Mouse (Mus musculus) retina, postnatal 1 day (tissue): Measurements from ENCODE around the gene Hadhb.

ENCODE experiments used
- DNase-seq: peaks from one replicate; pipeline ENCODE4 v3.0.0-alpha.2; 2012

Hadhb gene

DNA sequence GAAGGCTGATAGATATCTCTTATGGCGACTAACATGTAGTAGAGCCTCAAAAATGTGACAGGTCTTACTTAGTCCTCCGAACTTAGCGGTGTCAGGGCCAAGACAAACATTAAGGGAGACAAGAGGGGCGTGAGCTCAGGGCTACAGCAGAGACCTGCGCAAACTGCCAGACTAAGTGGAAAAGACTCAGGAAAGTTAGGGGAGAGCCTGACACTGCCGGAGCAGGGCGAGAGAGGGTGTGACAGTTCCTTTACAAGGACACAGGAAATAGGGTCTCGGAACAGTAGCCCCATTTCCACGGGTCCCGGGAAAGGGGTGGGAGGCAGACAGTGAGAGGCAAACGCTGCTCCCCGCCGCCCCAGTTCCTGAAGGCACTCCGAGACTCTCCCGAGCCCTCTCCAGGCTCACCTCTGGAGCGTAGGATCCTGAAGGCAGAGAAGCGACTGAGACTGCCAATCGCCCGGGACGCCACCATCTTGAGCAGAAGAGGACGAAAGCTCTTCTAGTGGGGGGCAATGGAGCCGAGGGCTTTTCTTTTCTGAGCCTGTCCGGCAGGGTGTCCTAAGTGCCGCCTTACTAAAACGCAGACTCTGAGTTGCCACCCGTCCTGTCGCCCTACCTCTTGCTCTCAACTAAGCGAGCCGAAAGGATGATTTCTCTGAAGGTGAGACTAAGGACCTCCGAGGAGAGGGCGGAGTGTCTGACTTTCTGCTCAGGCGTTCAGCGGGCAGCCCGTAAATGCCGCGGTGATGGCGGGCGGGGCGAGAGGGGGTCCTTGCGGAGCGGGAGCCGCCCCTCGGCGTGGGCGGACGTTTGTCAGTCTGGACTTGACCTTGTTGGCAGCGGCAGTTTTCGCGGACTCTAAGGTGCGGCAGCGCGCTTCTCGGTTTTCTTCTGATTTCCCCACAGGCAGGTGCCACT, at the start of gene Hadhb, which contains the start of gene Hadha:
Gene Hadhb (plus strand): TSS at position 775 of the 921 bp plus-strand sequence.
Gene Hadha (minus strand): TSS at position 689 of the 921 bp plus-strand sequence.
- DNase-seq: peak; percentile 95

DNA sequence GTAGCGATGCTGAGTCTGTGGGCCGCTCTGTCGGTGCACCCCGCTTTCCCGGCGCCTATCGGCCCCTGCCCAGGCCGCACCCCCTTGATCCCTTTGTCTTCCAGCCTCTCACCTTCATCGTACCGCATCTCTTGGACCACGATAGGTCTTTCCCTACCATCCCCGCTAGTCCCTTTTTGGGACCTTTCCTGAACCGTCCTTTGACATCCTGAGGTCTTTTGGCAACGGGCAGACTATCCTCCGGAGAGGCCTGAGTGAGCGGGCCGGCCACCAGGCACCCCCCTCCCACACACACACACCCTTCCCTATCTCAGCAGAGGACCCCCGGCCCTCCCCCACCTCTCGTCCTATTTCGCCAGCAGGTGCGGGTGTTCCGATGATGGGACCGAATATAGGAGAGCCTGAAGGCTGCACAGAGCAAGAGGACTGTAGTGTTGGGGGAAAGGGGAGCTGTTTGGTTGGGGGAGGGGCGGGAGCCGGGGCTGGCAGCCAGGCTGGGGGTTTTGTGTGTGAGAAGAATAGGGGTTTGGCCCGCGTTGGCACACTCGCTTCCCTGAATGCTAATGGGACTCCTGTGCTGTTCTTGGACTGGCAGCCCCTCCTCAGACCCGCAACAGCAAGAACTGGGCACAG, 49.3 kb upstream of the Hadhb start, which contains the start of gene 3110082J24Rik:
Gene 3110082J24Rik (minus strand): TSS at position 419 of the 633 bp plus-strand sequence.
- peak; percentile 47 for DNase-seq

DNA sequence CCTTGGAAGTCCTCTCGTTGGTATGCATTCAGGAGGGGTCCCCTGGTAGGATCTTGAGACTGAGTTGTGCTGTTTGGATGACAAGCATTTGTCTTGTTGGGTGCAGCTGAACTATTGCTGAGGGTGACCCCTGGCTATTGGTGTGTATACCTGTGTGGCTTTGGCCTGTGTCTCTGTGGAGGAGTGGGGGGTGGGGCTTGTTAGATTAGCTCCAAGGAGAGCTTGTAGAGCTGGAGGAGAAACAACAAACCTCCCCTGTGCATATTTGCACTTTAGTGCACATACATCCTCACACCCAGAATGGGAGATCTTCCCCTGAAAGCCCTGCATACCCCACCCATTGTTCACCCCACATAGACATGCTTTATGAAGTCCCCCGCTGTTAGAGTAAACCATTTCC, 48.3 kb upstream of the Hadhb start:
- no peak for DNase-seq

DNA sequence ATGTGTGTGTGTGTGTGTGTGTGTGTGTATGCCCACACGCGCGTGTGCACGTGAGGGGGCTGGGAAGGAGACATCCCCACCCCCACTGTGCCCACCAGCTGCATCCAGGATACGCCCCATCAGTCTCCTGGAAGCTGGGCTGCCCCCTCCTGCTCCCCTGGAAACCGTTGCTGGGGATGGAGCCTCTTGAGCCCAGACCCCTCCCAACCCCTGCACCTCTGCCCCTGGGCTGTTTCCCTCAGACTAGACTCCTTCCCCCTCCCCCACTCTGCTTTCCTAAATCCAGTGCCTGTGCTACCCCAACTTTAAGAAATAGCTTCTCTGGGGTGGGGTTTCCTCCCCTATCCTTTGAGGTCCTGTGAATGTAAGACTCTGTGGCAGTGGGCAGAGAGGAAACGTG, 47.9 kb upstream of the Hadhb start:
- peak; percentile 71 for DNase-seq

DNA sequence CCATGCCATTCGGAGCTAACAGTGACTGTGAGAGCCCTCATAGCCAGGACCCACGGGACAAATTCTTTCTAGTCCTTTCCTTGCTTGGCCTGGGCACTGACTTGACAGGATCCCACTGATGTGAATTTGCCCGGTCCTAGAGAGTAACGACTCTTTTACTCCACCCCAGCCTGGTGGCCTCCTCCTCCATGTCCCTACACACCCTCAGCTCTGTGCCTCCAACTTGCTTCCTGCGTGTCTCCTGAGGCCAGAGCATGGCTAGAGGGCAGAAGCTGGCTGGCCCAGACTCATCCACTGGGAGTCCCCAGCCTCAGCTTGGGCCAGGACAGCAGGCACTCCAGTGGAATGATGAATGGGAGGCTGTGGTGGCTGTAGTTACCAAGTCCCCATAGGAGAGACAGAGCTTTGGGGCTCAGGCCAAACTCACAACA, 47.4 kb upstream of the Hadhb start:
- DNase-seq: peak; percentile 34

DNA sequence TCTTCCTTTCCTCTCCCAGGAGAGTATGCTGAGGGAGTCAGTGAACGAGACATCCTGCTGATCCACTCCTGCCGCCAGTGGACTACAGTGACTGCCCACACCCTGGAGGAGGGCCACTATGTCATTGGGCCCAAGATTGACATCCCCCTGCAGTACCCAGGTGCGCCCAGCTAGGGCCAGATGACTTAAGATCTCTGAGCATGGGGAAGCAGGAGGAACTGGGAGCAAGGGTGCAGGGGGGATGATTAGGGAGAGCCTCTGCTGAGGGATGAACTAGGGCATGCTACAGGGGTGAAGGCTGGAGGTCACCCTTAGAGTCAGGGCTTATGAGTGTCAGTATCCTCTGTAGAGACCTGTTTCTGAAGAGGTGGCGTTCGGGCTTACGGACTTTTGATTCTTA, 46.8 kb upstream of the Hadhb start:
- DNase-seq: no peak

DNA sequence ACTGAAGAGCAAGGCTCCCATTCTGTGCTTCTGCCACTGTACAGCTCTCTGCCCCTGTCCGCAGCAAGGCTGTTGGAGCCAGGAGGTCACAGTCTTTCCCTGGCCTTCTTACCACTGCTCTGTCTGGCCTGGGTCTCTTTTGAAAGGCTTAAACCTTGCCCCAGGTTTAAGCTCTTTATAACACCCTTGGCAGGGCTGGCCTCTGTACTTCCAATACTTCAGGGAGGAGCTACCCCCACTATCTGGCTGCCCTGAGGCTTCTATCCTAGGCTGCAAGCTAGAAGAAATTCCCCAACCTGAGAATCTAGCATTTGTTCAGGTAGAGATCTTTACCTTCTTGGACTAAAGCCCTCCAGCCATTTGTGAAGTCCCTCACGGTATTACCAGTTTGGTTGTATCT, 45.1 kb upstream of the Hadhb start:
- no peak for DNase-seq

DNA sequence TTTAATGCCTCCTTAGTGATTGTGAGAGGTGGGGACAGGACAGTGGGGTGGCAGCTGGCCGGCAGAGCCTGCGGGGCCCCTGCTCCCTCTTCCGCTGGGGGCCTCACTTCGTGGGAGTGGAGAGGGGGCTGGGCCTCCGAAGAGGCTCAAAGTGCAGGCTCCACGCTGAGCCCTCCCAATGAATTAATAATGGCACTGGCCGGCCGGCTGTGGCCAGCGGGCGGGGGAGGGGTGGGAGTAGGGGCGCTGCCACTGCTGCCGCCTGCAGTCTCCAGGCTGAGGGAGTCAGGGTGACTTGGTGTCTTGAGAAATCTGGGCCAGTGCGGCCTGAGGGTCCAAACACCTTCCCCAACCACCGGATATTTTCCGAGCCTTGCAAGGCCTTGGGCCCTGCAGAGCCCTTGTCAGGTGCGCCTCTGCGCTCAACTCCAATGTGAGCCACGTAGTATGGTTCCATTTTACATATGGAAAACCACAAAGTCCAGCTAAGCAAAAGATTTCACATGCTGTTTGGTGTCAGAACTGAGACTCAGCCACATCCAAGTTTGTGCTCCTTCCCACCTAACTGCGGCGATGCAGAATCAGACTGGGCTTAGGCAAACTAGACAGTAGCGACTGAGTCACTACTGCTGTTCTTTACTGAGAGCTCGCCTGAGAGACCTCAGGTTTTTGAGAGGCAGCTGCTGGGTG, 44.5 kb upstream of the Hadhb start:
- peak; percentile 71 for DNase-seq

DNA sequence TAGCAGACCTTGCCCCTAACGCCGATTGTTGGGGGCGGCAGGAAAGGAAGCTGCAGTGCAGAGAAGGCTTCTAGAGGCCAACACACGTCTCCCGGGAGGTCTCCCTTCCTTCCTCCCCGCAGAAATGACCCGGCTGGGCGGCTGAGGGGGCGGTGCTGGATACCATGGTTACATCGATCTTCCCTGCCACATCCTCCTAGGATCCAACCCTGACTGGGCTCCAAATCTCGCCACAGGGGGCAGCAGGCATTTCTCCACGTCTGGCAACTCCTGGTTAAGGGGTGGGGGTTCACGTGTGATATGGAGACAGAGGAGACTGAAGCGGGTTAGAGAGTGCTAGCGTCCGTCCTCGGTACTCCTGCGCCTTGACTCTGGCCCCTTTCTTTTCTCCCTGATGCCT, 43.9 kb upstream of the Hadhb start:
- peak; percentile 85 for DNase-seq

DNA sequence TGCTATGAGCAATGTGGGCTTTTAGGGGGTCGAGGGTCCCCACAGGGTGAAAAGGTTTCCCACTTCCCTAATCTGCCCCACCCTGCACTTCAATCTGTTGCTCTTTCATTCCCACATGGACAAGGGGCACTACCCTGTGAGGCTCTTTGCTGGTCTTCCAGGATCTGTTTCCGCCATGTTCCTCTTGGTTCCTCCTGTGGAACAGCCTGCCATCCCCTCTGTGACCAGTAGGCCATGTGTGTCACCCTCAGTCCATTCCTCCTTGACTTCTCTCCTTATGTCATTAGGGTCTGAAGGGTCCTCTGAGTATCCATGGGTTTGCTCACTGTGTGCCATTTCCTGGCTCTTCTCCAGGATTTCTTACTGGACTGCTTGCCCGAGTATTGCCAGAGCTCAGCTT, 43.3 kb upstream of the Hadhb start:
- DNase-seq: no peak

DNA sequence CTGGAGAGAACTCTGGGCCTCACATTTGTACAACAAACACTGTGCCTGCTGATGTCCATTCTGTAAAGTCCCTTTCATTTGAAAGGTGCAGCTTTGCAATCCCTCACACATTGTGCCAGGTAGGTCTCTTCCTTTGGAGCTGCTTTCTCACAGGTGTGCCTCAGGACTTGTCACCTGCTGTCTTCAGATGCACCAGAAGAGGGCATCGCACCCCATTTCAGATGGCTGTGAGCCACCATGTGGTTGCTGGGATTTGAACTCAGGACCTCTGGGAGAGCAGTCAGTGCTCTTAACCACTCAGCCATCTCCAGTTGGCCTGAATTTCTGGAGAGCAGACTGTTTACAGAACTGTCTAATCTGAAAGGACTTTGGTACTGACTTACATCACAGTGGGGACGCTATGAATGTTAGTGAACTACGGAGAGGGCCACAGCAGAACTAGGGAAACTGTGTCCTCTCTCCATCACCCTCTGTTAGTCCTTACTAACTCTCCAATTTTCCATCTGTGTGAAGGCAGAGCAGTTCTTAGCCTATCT, 42.4 kb upstream of the Hadhb start:
- no peak for DNase-seq

DNA sequence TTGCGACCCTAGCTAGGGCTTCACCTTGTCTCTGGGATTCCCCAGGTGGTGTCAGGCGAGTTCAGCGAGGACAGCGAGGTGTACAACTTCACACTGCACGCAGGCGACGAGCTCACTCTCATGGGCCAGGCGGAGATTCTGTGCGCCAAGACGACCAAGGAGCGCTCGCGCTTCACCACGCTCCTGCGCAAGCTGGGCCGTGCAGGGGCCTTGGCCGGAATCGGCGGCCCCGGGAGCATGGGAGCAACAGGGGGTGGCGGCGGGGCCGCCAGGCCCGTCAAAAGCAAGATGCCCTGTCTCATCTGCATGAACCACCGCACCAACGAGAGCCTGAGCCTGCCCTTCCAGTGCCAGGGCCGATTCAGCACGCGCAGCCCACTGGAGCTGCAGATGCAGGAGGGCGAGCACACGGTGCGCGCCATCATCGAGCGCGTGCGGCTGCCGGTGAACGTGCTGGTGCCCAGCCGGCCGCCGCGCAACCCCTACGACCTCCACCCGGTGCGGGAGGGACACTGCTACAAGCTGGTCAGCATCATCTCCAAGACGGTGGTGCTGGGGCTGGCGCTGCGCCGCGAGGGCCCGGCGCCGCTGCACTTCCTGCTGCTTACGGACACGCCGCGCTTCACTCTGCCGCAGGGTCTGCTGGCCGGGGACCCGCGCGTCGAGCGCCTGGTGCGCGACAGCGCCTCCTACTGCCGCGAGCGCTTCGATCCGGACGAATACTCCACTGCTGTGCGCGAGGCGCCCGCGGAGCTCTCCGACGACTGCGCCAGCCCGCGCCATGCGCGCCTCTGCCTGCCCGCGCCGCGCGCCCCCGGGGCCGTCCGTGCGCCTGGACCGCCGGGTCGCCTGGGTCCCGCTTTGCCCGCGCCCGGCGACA, 40.9 kb upstream of the Hadhb start:
- DNase-seq: peak; percentile 92

DNA sequence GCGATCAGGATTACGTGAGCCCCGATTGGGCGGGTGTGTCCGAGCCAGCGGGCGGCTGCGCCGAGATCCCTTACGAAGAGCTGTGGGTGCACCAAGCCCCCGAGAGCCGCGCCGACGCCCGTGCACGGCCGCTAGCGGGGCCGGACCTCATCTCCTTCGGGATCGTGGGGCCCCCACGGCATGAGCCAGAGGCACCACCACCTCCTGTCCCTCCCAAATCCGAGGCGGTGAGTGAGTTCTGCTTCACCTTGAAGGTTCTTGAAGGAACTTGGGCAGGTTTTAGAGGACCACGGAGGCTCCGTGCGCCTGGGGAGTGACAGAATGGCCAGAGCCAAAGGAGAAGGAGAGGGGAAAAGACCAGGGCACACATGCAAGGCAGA, 40.3 kb upstream of the Hadhb start:
- DNase-seq: no peak

DNA sequence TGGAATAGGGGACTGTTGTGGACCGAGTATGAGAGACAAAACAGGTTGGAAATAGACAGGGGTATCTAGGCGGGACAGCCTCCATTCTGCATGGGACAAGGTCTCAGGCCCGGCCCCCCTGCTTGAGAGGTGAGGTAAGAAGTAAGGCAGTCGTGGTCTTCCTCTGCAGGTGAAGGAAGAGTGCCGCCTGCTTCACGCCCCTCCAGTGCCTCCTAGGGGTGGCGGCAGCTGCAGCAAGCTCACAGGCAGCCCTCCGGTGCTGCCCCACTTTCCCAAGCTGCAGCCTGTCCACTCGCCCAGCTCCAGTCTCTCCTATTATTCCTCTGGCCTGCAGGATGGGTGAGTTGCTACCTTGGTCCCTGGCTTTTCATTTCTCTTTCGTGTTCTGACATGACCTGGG, 39.3 kb upstream of the Hadhb start:
- peak; percentile 34 for DNase-seq

DNA sequence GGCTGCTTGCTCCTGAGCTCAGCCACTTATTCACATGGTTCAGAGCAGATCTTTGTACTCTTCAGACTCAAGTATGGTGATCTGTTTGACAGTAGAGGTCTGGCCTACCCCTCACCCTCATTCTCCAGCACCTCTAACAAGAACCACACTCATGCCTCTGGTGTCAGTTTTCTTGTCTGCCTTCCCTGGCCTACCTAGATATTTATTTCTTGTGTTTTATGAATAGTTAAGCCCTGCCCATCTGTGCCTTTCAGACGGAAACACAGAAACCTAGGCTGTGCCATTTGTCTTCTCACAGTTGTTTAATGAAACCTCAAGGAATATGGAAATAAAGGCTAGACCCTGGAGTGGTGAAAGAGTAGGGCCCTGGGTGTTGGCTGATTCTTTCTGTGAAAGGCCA, 37.0 kb upstream of the Hadhb start:
- DNase-seq: no peak

DNA sequence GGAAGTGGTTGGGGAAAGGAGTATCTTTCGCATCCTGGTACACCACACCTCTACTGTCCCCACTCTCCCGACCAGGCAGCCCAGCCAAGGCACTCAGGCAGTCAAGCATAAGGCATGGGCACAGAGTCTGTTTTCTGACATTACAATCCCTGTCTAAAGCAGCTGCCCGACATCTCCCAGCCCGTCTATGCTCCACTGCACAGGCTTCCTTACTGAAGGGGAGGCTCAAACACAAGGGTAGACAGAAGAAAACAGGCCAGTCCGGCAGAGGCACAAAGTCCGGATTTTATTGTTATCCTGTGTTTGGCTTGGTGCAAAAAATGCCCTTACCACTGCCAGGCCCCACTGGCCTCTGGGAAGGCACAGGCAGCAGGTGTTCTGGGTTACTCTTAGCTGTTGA, 35.9 kb upstream of the Hadhb start:
- DNase-seq: no peak

DNA sequence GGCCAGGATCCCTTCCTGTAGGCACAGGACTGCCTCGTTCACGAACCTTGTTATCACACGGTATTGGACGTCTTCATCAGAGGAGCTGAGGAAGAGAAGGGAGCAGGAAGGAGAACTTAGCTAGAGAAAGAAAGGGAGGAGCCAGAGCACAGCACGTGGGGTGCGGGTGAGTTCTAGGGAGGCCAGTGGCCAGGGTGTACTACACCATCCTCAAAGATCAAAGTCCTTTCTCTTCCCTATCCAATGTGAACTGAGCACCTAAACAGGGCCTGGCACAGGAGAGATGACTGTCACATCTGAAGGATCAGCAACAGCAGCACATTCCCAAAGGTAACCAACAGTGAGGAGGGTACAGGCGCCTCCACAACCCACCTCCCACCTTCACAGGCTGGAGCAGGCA, 34.9 kb upstream of the Hadhb start:
- no peak for DNase-seq

DNA sequence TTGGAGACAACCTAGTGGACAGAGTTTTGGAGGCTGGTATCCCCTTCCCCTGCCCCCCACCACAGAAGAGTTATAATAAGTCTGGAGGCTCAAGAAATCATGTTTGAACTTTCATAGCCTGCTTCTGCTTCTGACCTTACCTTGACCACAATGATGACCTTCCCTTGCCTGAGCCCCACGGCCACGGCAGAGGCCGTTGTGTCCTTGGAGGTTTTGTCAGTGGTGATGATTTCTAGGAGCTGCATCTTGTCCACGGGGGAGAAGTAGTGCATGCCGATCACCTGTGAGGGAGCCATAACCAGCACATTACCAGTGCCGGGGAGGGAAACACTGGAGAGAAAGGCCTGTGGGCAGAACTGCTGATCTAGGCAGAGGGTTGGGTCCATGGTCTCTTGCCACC, 32.6 kb upstream of the Hadhb start:
- no peak for DNase-seq

DNA sequence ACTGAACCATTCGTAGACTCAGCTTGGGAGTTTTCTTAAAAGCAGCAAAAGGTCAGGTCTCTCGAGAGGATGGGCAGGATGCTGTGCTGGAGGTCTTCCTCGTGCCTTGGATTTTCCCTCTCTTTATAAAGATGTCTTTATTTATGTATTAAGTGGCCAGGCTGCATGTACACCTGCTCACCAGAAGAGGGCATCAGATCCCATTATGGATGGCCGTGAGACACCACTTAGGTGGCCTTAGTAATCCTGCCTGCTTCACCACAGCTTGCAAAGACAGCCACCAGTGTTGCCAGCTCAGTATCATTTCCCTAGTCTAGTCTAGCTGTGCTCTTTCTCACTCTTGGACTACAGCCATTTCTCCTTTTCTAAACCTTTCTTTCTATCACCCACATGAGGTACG, 29.5 kb upstream of the Hadhb start:
- peak; percentile 72 for DNase-seq

DNA sequence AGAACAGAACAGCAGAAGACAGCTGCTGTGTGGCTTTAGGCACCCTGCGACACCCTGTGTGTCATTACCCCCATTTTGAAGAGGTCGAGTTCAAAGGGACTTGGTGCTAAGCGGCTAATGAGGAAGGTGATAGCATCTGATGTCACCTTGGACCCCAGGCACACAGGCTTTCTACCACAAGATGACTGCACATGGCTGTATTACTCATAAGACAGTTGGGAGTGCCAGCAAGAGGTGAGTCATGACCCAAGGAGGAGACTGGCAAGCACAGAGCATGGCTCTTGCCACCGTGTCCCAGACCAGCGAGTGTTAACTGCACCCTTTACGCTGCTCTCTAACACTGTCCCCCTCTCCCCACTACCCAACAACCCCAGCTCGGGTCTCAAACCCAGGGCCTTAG, 28.3 kb upstream of the Hadhb start:
- no peak for DNase-seq

DNA sequence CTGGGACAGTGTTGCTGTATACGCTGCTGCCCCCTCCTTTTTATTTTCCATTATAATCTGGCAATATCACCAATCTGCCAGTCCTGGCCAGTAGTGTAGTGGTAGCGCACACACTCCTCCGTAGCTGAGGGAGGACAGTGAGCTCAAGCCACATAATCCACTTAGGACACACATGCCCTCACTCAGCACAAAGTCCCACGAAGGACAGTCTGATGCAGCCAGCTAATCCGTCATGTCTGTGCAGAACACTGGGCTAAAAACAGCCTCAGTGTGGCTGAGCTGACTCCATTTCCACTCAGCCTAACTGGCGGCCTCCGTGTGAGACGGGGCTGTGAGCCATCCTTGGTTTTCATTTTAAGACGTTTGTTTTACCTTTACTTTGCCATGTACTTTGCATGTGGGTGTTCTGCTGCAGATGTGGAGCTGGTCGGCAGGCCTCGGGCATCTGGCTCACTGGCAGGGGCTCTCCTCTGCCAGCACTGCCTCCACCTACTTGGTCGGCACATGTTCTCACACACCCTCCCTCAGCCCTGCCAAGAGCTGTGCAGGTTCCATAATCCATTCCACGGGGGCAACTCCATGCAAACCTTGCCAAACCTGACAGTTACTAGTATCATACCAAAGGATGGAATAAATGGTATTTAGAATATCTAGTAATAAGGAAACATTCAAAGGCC, 27.0 kb upstream of the Hadhb start:
- peak; percentile 59 for DNase-seq

DNA sequence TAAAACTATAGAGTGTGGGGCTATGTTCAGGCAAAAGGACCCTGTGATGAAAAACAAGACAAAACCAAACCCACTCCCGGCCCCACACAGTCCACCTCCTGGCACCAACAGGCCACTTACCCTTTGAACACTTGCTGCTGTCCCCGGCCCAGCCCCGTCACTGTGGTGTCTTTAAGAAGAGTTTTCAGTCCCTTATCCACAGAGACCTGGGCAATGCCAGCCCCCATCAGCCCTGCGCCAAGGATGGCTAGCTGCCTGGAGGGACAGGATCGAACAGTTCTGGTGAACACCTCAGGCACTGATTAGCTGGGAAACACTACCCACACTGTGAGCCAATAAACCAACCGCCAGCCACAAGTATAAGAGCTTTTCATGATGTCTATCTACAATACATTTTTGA, 26.4 kb upstream of the Hadhb start:
- DNase-seq: no peak
